In the genomic region with DNA sequence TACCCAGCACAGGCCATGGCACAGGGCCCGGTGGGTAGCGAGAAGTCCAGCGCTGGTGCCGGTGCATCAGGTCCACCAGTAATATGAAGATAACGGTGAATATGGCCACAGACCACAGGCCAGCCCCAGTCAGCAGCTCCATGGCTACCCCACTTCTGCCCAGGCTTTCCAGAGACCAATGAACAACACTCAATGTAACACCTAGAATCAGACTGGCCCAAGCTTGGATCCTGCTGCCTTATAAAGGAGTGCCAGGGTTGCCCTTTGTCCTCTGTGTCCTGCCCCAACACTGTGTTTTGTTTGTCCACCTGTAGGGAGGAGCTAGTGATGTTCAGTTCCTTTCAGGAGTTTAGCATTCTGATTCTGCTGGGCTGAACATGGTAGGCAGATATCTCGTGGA, we compare ENCODE assay signal across 25 mouse cellular contexts. TPM values are rescaled to one million over a fixed set of nuclear protein-coding genes. Genes with fewer than 3 reads are reported as not detected.
A peak's percentile ranks its signal among the peaks of the same experiment; 100 is the strongest.
DNase-seq lines count a peak whose midpoint lies in the region; ATAC-seq and TF ChIP-seq lines count a peak whose summit lies in the region.
"Had no signal": no experiment of that assay in that cellular context is flagged by ENCODE, and none has a peak within 500 bp of the region (broad histone marks: within the 10 kb centered on the region; RNA-seq: fewer than 3 reads in every experiment).

A gene (minus strand): TSS at position 215 of the 400 bp plus-strand sequence.

- no peak for TF ChIP-seq EP300 in liver, embryonic 14.5 days (IDR thresholded peaks at IDR 0.05; ENCODE audit: low read depth)
- no peak for TF ChIP-seq EP300 in stomach, postnatal 0 days (optimal IDR thresholded peaks at IDR 0.05)

- peaks cover 7% of the 10 kb centered on the region; the same call in 1 of the 2 replicates for H3K79me2 ChIP-seq in liver, adult 2 months (ENCODE audit: control insufficient read depth, insufficient read depth, low read length)

- ATAC-seq in liver, embryonic 14.5 days (ENCODE audit: insufficient read depth) = 0 out of 2 replicates have a peak, but pooled peaks have one; percentile 23
- peak; percentile 65 for ATAC-seq in stomach, postnatal 0 days (ENCODE audit: low FRiP score, low TSS enrichment)
- ATAC-seq: forebrain, embryonic 13.5 days; forebrain, postnatal 0 days; inflammation-experienced regulatory T-cells, adult 6 months; Patski had no signal

- H3K4me3 ChIP-seq in liver, adult 2 months (ENCODE audit: insufficient read depth, low read depth, low read length) = peak within 1 kb of the TSS; percentile 83
- peak within 1 kb of the TSS; percentile 10 to 29; a peak in 2 of 4 replicates for H3K4me3 ChIP-seq in liver, embryonic 14.5 days (ENCODE audit: insufficient read depth in 1 of 2, low read depth in 2 of 2, low read length in 2 of 2)
- H3K4me3 ChIP-seq in stomach, postnatal 0 days (ENCODE audit: low read depth, low read length) = no peak within 1 kb of the TSS
- H3K4me3 ChIP-seq: embryonic facial prominence, embryonic 10.5 days; forebrain, embryonic 13.5 days; gastrocnemius, adult 2 months; heart, embryonic 12.5 days; hindbrain, embryonic 15.5 days had no signal

- no peak for TF ChIP-seq CTCF in liver, adult 2 months (IDR thresholded peaks at IDR 0.05; ENCODE audit: low read depth, low read length)
- no peak for TF ChIP-seq CTCF in liver, embryonic 14.5 days (IDR thresholded peaks at IDR 0.05; ENCODE audit: low read depth)
- no peak for TF ChIP-seq CTCF in stomach, postnatal 0 days (IDR thresholded peaks at IDR 0.05; ENCODE audit: low read depth)

- no peak for DNase-seq in adrenal gland, postnatal 14 days
- DNase-seq in adrenal gland, postnatal 4 days (ENCODE audit: low spot score in 2 of 2) = no peak
- DNase-seq in liver, adult 2 months (ENCODE audit: extremely low read depth, low read depth, low spot score) = peak; percentile 97
- DNase-seq in liver = no peak
- DNase-seq in liver, embryonic 14.5 days (ENCODE audit: low read depth in 3 of 3, low spot score in 3 of 3) = no peak
- peak; percentile 27 for DNase-seq in stomach, postnatal 0 days (ENCODE audit: low spot score)
- DNase-seq in right cerebral cortex, postnatal 10 days (ENCODE audit: low spot score in 2 of 2) = no peak
- DNase-seq in urinary bladder, postnatal 25 days (ENCODE audit: low spot score) = no peak
- DNase-seq: adrenal gland, adult 2 months; cerebellum, adult 2 months; cerebellum, postnatal 10 days; forebrain, postnatal 0 days; gastrocnemius, adult 2 months; gastrocnemius, postnatal 25 days; heart, adult 18-20 months had no signal

- peaks cover 29% of the 10 kb centered on the region for H3K4me1 ChIP-seq in liver, adult 2 months (ENCODE audit: control insufficient read depth, insufficient read depth, low read length)
- no peaks in the 10 kb centered on the region for H3K4me1 ChIP-seq in liver, embryonic 14.5 days (replicated peaks; ENCODE audit: control insufficient read depth in 2 of 2, insufficient read depth in 2 of 2, low read length in 1 of 2)
- no peaks in the 10 kb centered on the region for H3K4me1 ChIP-seq in stomach, postnatal 0 days (replicated peaks; ENCODE audit: control insufficient read depth, insufficient read depth)
- H3K4me1 ChIP-seq: embryonic facial prominence, embryonic 10.5 days; forebrain, embryonic 13.5 days; heart, embryonic 12.5 days; hindbrain, embryonic 15.5 days had no signal

- peak within 1 kb of the TSS; percentile 97 for H3K9ac ChIP-seq in liver, adult 2 months (ENCODE audit: low read depth, low read length)
- no peak within 1 kb of the TSS for H3K9ac ChIP-seq in liver, embryonic 14.5 days (replicated peaks)
- no peak within 1 kb of the TSS for H3K9ac ChIP-seq in stomach, postnatal 0 days (ENCODE audit: low read length)
- H3K9ac ChIP-seq: forebrain, embryonic 13.5 days; forebrain, postnatal 0 days; heart, embryonic 12.5 days; hindbrain, embryonic 15.5 days had no signal

- 21% methylated on average over 6 of the region's 6 CpGs for WGBS in liver, adult 2 months
- WGBS in liver, embryonic 14.5 days (ENCODE audit: insufficient replicate concordance) = 65% methylated on average over 6 of the region's 6 CpGs
- WGBS in stomach, postnatal 0 days = 89% methylated on average over 6 of the region's 6 CpGs

- H3K27ac ChIP-seq in liver, adult 2 months (replicated peaks; ENCODE audit: insufficient read depth, low read depth, low read length) = peak within 1 kb of the TSS; percentile 94
- no peak within 1 kb of the TSS for H3K27ac ChIP-seq in liver, embryonic 14.5 days
- no peak within 1 kb of the TSS for H3K27ac ChIP-seq in stomach, postnatal 0 days (replicated peaks)
- H3K27ac ChIP-seq: embryonic facial prominence, embryonic 10.5 days; forebrain, embryonic 13.5 days; gastrocnemius, adult 2 months; hindbrain, embryonic 15.5 days had no signal

- peak; percentile 91 for TF ChIP-seq POLR2A in liver, adult 2 months (IDR thresholded peaks at IDR 0.05; ENCODE audit: extremely low read depth, insufficient read depth, low read length)

- no peaks in the 10 kb centered on the region for H3K9me3 ChIP-seq in liver, embryonic 14.5 days (ENCODE audit: control insufficient read depth, low read length)
- no peaks in the 10 kb centered on the region for H3K9me3 ChIP-seq in stomach, postnatal 0 days (ENCODE audit: control insufficient read depth, low read length)
- H3K9me3 ChIP-seq: embryonic facial prominence, embryonic 10.5 days; forebrain, embryonic 13.5 days; heart, embryonic 12.5 days; hindbrain, embryonic 15.5 days had no signal

- H3K36me3 ChIP-seq in liver, adult 2 months (ENCODE audit: control insufficient read depth, insufficient read depth, low read length) = peaks cover 18% of the 10 kb centered on the region
- H3K36me3 ChIP-seq in liver, embryonic 14.5 days (replicated peaks; ENCODE audit: control insufficient read depth, insufficient read depth, low read depth) = no peaks in the 10 kb centered on the region
- H3K36me3 ChIP-seq in stomach, postnatal 0 days (ENCODE audit: control insufficient read depth, insufficient read depth, low read length) = no peaks in the 10 kb centered on the region
- H3K36me3 ChIP-seq: embryonic facial prominence, embryonic 10.5 days; heart, embryonic 12.5 days; hindbrain, embryonic 15.5 days had no signal

- H3K27me3 ChIP-seq in liver, adult 2 months (ENCODE audit: control insufficient read depth, insufficient read depth, low read length) = no peaks in the 10 kb centered on the region
- no peaks in the 10 kb centered on the region for H3K27me3 ChIP-seq in liver, embryonic 14.5 days (ENCODE audit: control insufficient read depth, insufficient read depth, low read length)
- no peaks in the 10 kb centered on the region for H3K27me3 ChIP-seq in stomach, postnatal 0 days (ENCODE audit: control insufficient read depth, insufficient read depth, low read length)
- H3K27me3 ChIP-seq: forebrain, embryonic 13.5 days; heart, embryonic 12.5 days; hindbrain, embryonic 15.5 days had no signal

- H3K4me2 ChIP-seq in liver, embryonic 14.5 days (ENCODE audit: low read depth) = peak within 1 kb of the TSS; percentile 43
- H3K4me2 ChIP-seq in stomach, postnatal 0 days (replicated peaks; ENCODE audit: low read depth) = no peak within 1 kb of the TSS
- H3K4me2 ChIP-seq: forebrain, embryonic 13.5 days; heart, embryonic 12.5 days; hindbrain, embryonic 15.5 days had no signal

RNA-seq across cellular contexts. Expression of the gene that starts here (rescaled TPM):
- total RNA-seq in adrenal gland, postnatal 14 days (2021) = 2.2 and 47.2 TPM in 2 replicates
- total RNA-seq in adrenal gland, postnatal 4 days (2021) = 10 to 100 TPM in 1 of 2 experiments, 1 to 10 TPM in 1; 1.1 to 24.9 TPM
- total RNA-seq in liver, adult 2 months (2014; rRNA removed) = 729 and 912 TPM in 2 replicates
- 1,682 and 1,823 TPM in 2 replicates for polyA plus RNA-seq in liver, adult 2 months (2012; rRNA removed)
- polyA plus RNA-seq in liver, embryonic 14.5 days (2012; rRNA removed) = 18.6 and 19.8 TPM in 2 replicates
- 43.2 and 48.1 TPM in 2 replicates for polyA plus RNA-seq in liver, embryonic 14.5 days (2014; fragmentation: Nextera tagmentation; extraction: Ambion mirVana)
- polyA plus RNA-seq in stomach, postnatal 0 days (2015; fragmentation: Nextera tagmentation; extraction: Ambion mirVana) = 2.1 and 3.6 TPM in 2 replicates
- total RNA-seq: forebrain, postnatal 0 days; gastrocnemius, adult 2 months; gastrocnemius, postnatal 25 days; heart, adult 18-20 months; heart, postnatal 25 days had no signal
- polyA plus RNA-seq: C2C12; cerebellum, adult 2 months; embryonic facial prominence, embryonic 10.5 days; embryonic facial prominence, embryonic 14.5 days; forebrain, embryonic 13.5 days; forebrain, postnatal 0 days; hindbrain, embryonic 11.5 days; inflammation-experienced regulatory T-cells, adult 6 months had no signal

Comparison
In these comparisons a context has a peak if more than half of its experiments do, and no peak if none do; other contexts are left out.
1. RNA of the gene that starts here (total RNA-seq): 729 to 912 TPM in liver, adult 2 months; 2.2 to 47.2 TPM in adrenal gland, postnatal 14 days and 1.1 to 24.9 TPM in adrenal gland, postnatal 4 days; every median in the first group is over 10 times any median in the second.
2. RNA of the gene that starts here (polyA plus RNA-seq): 1,682 to 1,823 TPM in liver, adult 2 months; 18.6 to 48.1 TPM in liver, embryonic 14.5 days and 2.1 to 3.6 TPM in stomach, postnatal 0 days; every median in the first group is over 10 times any median in the second.
3. DNase-seq: peak in liver, adult 2 months (single experiment) and stomach, postnatal 0 days (single experiment); none in adrenal gland, postnatal 14 days (single experiment), adrenal gland, postnatal 4 days (0 of 2), liver (single experiment), liver, embryonic 14.5 days (0 of 3), right cerebral cortex, postnatal 10 days (0 of 2) and urinary bladder, postnatal 25 days (single experiment).